Mouse (Mus musculus) CH12.LX (cell line): ENCODE data around the gene Gm21958.

Experiments used
- CTCF ChIP-seq, 2 experiments: IDR thresholded peaks in 1 of 2; conservative IDR thresholded peaks in 1 of 2; 2 replicates each; pipeline ENCODE4 v1.5.1; 2011 to 2012; ENCODE audit warnings: low read depth in 2 of 2, low read length in 2 of 2, improper control_type of control experiment in 1 of 2, inconsistent platforms in 1 of 2, mild to moderate bottlenecking in 1 of 2, moderate library complexity in 1 of 2
- POLR2A ChIP-seq: IDR thresholded peaks from 2 replicates; pipeline ENCODE4 v1.6.1; 2011; ENCODE audit warnings: low read depth, mild to moderate bottlenecking, improper control_type of control experiment, low read length
- SIN3A ChIP-seq: IDR thresholded peaks from 2 replicates; pipeline ENCODE4 v1.6.1; 2012; ENCODE audit warnings: low read length, improper control_type of control experiment, inconsistent platforms
- UBTF ChIP-seq: IDR thresholded peaks from 2 replicates; pipeline ENCODE4 v1.6.1; 2012; ENCODE audit warnings: low read depth, mild to moderate bottlenecking, inconsistent platforms, low read length, improper control_type of control experiment, moderate library complexity
- USF1 ChIP-seq: IDR thresholded peaks from 2 replicates; pipeline ENCODE4 v1.6.1; 2014; ENCODE audit warnings: low read depth, mild to moderate bottlenecking, inconsistent platforms, low read length, improper control_type of control experiment
- ZMIZ1 ChIP-seq: IDR thresholded peaks from 2 replicates; pipeline ENCODE4 v1.6.1; 2012; ENCODE audit warnings: low read depth, mild to moderate bottlenecking, inconsistent platforms, low read length, improper control_type of control experiment

- no peak for TF ChIP-seq SIN3A
- no peak for TF ChIP-seq POLR2A
- TF ChIP-seq CTCF (conservative IDR thresholded peaks at IDR 0.05 in 1 of 2, IDR thresholded peaks at IDR 0.05 in 1 of 2; ENCODE audit: low read depth in 2 of 2, low read length in 2 of 2): no peak
- no peak for TF ChIP-seq ZMIZ1
- TF ChIP-seq UBTF: no peak
- TF ChIP-seq USF1: no peak
Measured at GRCm38 (mm10) chr3:54672111-54672510, 42.0 kb downstream of the Gm21958 start.
